Mouse (Mus musculus) heart, adult 2 months (tissue): ENCODE data around the gene Daam2. TPM values are rescaled to one million over a fixed set of nuclear protein-coding genes. Genes with fewer than 3 reads are reported as not detected.
A peak's percentile ranks its signal among the peaks of the same experiment; 100 is the strongest.

Source experiments
- DNase-seq, 2 experiments: peaks; one replicate each; pipeline ENCODE4 v3.0.0; 2021
- H3K27ac ChIP-seq: fragments of 200-600 bp; 2 replicates; pipeline ENCODE4 v1.8.1; 2022
- H3K27me3 ChIP-seq: fragments of 200-500 bp; 2 replicates; pipeline ENCODE4 v1.6.1; 2012; ENCODE audit warnings: mild to moderate bottlenecking, low read length, inconsistent platforms, mixed read lengths; ENCODE audit not compliant: control insufficient read depth, insufficient read depth
- H3K36me3 ChIP-seq: fragments of 200-500 bp; 2 replicates; pipeline ENCODE4 v1.6.1; 2012; ENCODE audit warnings: low read length, inconsistent platforms; ENCODE audit not compliant: control insufficient read depth, insufficient read depth
- H3K4me1 ChIP-seq: fragments of 200-500 bp; 2 replicates; pipeline ENCODE4 v1.6.1; 2011; ENCODE audit warnings: low read length; ENCODE audit not compliant: control insufficient read depth, insufficient read depth
- H3K4me3 ChIP-seq: fragments of 200-600 bp; 2 replicates; pipeline ENCODE4 v1.8.1; 2022
- H3K79me2 ChIP-seq: fragments of 200-500 bp; replicated peaks from 2 replicates; pipeline ENCODE4 v1.6.1; 2012; ENCODE audit warnings: mild to moderate bottlenecking, inconsistent platforms, low read length, moderate library complexity, mixed read lengths; ENCODE audit not compliant: control insufficient read depth, insufficient read depth
- H3K9ac ChIP-seq: fragments of 200-500 bp; 2 replicates; pipeline ENCODE4 v1.6.1; 2012; ENCODE audit warnings: low read depth, mild to moderate bottlenecking, control low read depth, inconsistent platforms, low read length, mixed read lengths
- CTCF ChIP-seq: fragments of 200-600 bp; IDR thresholded peaks from 2 replicates; pipeline ENCODE4 v1.8.1; 2022; ENCODE audit warnings: antibody characterized with exemption, mild to moderate bottlenecking, moderate library complexity
- EP300 ChIP-seq: fragments of 200-500 bp; IDR thresholded peaks from 2 replicates; pipeline ENCODE4 v1.6.1; 2011; ENCODE audit warnings: low read depth, low read length, control low read depth; ENCODE audit not compliant: insufficient read depth
- POLR2A ChIP-seq: fragments of 200-500 bp; IDR thresholded peaks from 2 replicates; pipeline ENCODE4 v1.6.1; 2011; ENCODE audit warnings: mild to moderate bottlenecking, low read depth, low read length, control low read depth; ENCODE audit not compliant: insufficient read depth
- WGBS: fragments of 180-500 bp; shearing (Covaris S2); methylation state at CpG from one replicate; pipeline ENCODE4 v1.1.7; 2018; 5-methylcytosine and 5-hydroxymethylcytosine counted together
- intact Hi-C: fragments of 180-260 bp; cut with DNase I; formaldehyde crosslinking; loops from one replicate; pipeline ENCODE4 v1.15.1; 2025
- polyA plus RNA-seq: library from polyadenylated mRNA; depleted of rRNA; stranded (reverse); fragments of >200 nt; gene quantifications from 2 replicates; pipeline ENCODE4 v1.2.3, GENCODE M21; 2012
- total RNA-seq, 2 experiments: library from RNA; stranded (reverse); gene quantifications; 2 replicates each; pipeline ENCODE4 v1.2.3; 2021

Gene Daam2
- total and polyA plus RNA-seq, 3 experiments, result 4.0 to 8.8 (median 6.4) TPM

- H3K27me3 ChIP-seq, result no peaks in the 10 kb centered on the region
- intact Hi-C loops, result no loop called here
- no peak for DNase-seq
- no peak overlapping the region for H3K27ac ChIP-seq
- WGBS, result 95% methylated on average over 3 of the region's 3 CpGs
- TF ChIP-seq CTCF, result no peak
- no peak for TF ChIP-seq POLR2A
- no peak for TF ChIP-seq EP300
- H3K4me3 ChIP-seq, result no peak overlapping the region
- H3K4me1 ChIP-seq, result no peaks in the 10 kb centered on the region
- no peaks in the 10 kb centered on the region for H3K36me3 ChIP-seq
- no peak overlapping the region for H3K9ac ChIP-seq
- H3K79me2 ChIP-seq, result no peaks in the 10 kb centered on the region
Measured at GRCm38 (mm10) chr17:49577321-49577720, 13.2 kb upstream of the Daam2 start.

GRCm38 (mm10) chr17:49568717-49569116, 4.6 kb upstream of the Daam2 start:
- Histone ChIP-seq H3K4me3 (no peak overlapping the region), H3K9ac (no peak overlapping the region), H3K79me2 (no peaks in the 10 kb centered on the region), H3K36me3 (no peaks in the 10 kb centered on the region), H3K27me3 (no peaks in the 10 kb centered on the region), H3K27ac (no peak overlapping the region), H3K4me1 (no peaks in the 10 kb centered on the region)
- intact Hi-C loops, result no loop called here
- DNase-seq, result no peak
- WGBS, result 80% methylated on average over 8 of the region's 8 CpGs
- no peak for TF ChIP-seq POLR2A
- no peak for TF ChIP-seq CTCF
- TF ChIP-seq EP300, result no peak

- no peak for TF ChIP-seq POLR2A
- Histone ChIP-seq H3K27ac (peak overlapping the region; percentile 75), H3K4me1 (no peaks in the 10 kb centered on the region), H3K27me3 (no peaks in the 10 kb centered on the region), H3K36me3 (no peaks in the 10 kb centered on the region), H3K9ac (no peak overlapping the region), H3K79me2 (no peaks in the 10 kb centered on the region), H3K4me3 (peak overlapping the region; percentile 51)
- DNase-seq, result no peak
- 10% methylated on average over 3 of the region's 3 CpGs for WGBS
- intact Hi-C loops, result loop anchor here (5.0 kb wide), 1 partner anchor 178 kb away; no protein-coding TSS in a partner anchor
Measured at GRCm38 (mm10) chr17:49564489-49564888, 346 bp upstream of the Daam2 start.

GRCm38 (mm10) chr17:49563416-49563780, 745 bp downstream of the Daam2 start:
- Histone ChIP-seq H3K4me3 (peak overlapping the region; percentile 51), H3K79me2 (no peaks in the 10 kb centered on the region), H3K36me3 (no peaks in the 10 kb centered on the region), H3K9ac (peak overlapping the region; percentile 73), H3K27me3 (no peaks in the 10 kb centered on the region), H3K4me1 (no peaks in the 10 kb centered on the region), H3K27ac (peak overlapping the region; percentile 75)
- 21% methylated on average over 4 of the region's 4 CpGs for WGBS
- intact Hi-C loops, result loop anchor here (5.0 kb wide), 1 partner anchor 179 kb away; no protein-coding TSS in a partner anchor
- no peak for DNase-seq
- TF ChIP-seq CTCF (no peak), POLR2A (no peak), EP300 (no peak)

- H3K27ac ChIP-seq, result peak overlapping the region; percentile 75; the same call in 1 of the 2 replicates
- TF ChIP-seq CTCF (no peak), POLR2A (no peak), EP300 (no peak)
- peak overlapping the region; percentile 73 for H3K9ac ChIP-seq
- H3K79me2 ChIP-seq, result no peaks in the 10 kb centered on the region
- H3K4me1 ChIP-seq, result no peaks in the 10 kb centered on the region
- no peaks in the 10 kb centered on the region for H3K27me3 ChIP-seq
- H3K4me3 ChIP-seq, result peak overlapping the region; percentile 51; the same call in 1 of the 2 replicates
- no peaks in the 10 kb centered on the region for H3K36me3 ChIP-seq
- intact Hi-C loops, result loop anchor here (5.0 kb wide), 1 partner anchor 179 kb away; no protein-coding TSS in a partner anchor
- no peak for DNase-seq
- WGBS, result 27% methylated on average over 5 of the region's 5 CpGs
Measured at GRCm38 (mm10) chr17:49562701-49563415, 1.3 kb downstream of the Daam2 start.

GRCm38 (mm10) chr17:49561985-49562384, 2.2 kb downstream of the Daam2 start:
- Histone ChIP-seq H3K36me3 (no peaks in the 10 kb centered on the region), H3K79me2 (no peaks in the 10 kb centered on the region), H3K27me3 (no peaks in the 10 kb centered on the region), H3K4me3 (no peak overlapping the region), H3K4me1 (no peaks in the 10 kb centered on the region), H3K9ac (no peak overlapping the region), H3K27ac (no peak overlapping the region)
- intact Hi-C loops, result loop anchor here (2.0 to 5.0 kb wide), 2 partner anchors 15 to 180 kb away; no protein-coding TSS in a partner anchor
- 68% methylated on average over 4 of the region's 4 CpGs for WGBS
- DNase-seq, result no peak
- TF ChIP-seq POLR2A, result no peak
- TF ChIP-seq CTCF, result peak; percentile 16; the same call in 1 of the 2 replicates
